Mouse (Mus musculus): ENCODE results near the gene Sdk1.

The Sdk1 gene

GRCm38 (mm10) chr5:141889766-141890165 is 648.5 kb downstream of the Sdk1 start:
- in situ Hi-C loops (cut with MboI, MseI): no loop called here

DNA sequence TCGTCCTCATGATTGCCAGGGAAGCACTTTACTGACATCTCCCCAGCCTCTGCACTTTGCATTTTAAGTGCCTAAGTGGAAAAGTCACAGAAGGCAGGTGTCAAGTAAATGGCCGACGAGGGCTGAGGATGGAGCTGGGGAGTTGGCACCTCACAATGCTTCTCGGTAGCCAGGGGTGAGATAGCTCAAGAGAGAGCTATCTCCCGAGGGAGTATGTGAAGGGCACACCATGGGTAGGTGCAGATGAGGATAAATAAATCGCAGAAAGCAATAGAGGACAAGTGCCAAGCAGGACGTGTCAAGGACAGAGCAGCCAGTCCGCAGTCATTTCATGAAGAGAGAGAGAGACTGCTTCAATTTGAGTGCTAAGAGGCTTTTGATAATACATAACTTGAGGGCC is 655.1 kb downstream of the Sdk1 start:
- in situ Hi-C loops (cut with MboI, MseI): no loop called here

GRCm38 (mm10) chr5:141897481-141897880 is 656.2 kb downstream of the Sdk1 start:
- in situ Hi-C loops (cut with MboI, MseI): no loop called here

- in situ Hi-C loops (cut with MboI, MseI): no loop called here
These were observed 658.5 kb downstream of the Sdk1 start for GRCm38 (mm10) chr5:141899751-141900150.

GRCm38 (mm10) chr5:141902544-141903250 is 661.4 kb downstream of the Sdk1 start:
- in situ Hi-C loops (cut with MboI, MseI): no loop called here

- in situ Hi-C loops (cut with MboI, MseI): no loop called here
These were observed 669.2 kb downstream of the Sdk1 start for GRCm38 (mm10) chr5:141910444-141910843.

GRCm38 (mm10) chr5:141910886-141911285 is 669.6 kb downstream of the Sdk1 start:
- in situ Hi-C loops (cut with MboI, MseI): no loop called here

- in situ Hi-C loops (cut with MboI, MseI): no loop called here
These were observed 671.6 kb downstream of the Sdk1 start for GRCm38 (mm10) chr5:141912881-141913280.

GRCm38 (mm10) chr5:141916954-141917353 is 675.7 kb downstream of the Sdk1 start:
- in situ Hi-C loops (cut with MboI, MseI): no loop called here

DNA sequence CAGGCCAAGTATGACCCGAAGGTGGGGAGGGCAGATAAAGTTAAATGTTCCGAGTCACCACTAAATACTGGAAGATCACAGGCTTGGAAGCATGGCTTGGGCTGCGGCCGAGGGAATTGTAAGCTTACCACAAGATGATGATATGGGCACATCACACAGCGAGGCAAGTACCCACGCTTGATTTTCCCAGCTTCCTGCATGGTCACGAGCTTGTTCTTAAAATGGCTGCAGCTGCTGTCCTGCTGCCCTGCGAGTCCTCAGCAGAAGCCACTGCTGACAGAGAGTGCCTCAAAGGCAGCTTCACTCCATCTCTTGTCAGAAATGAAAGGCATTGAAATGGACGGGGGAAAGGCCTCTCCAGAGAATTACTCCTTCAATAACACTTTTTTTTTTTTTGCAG is 697.7 kb downstream of the Sdk1 start:
- in situ Hi-C loops (cut with MboI, MseI): no loop called here

DNA sequence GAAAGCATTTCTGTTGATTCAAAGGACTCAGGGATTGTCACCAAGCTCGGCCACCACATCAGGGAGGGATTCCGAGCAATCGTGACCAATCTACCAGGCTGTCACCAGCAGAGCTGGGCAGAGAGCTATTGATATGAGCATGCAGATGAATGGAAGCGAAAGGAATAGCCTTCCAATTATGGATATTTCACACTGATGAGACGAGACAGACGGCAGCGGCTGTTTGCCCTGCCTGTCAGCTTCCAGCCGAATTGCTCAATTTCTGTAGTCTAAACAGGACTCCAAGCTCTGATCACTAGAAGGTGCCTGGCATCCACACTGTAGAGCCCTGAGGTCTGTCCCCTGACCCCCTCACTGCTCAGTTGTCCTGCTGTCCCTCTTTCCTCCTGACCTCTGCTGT is 699.3 kb downstream of the Sdk1 start:
- in situ Hi-C loops (cut with MboI, MseI): no loop called here

DNA sequence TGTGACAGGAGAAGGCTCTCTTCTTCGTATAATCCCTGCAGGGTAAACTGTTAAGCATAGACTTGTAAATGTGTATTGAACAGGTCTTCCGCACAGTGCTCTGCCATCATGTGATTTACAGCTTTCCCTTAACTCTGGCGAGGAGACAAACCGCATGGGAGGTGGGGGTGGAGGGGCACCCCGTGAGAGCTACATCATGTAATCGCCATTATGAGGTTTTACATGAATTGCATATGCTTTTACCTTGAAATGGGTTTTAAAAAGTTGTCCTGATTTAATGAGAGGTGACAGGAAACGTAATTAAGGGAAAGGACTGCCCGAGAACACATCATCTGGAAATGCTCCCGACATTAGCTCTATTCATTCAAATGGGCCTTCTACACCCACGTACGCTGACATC is 709.5 kb downstream of the Sdk1 start:
- in situ Hi-C loops (cut with MboI, MseI): no loop called here

DNA sequence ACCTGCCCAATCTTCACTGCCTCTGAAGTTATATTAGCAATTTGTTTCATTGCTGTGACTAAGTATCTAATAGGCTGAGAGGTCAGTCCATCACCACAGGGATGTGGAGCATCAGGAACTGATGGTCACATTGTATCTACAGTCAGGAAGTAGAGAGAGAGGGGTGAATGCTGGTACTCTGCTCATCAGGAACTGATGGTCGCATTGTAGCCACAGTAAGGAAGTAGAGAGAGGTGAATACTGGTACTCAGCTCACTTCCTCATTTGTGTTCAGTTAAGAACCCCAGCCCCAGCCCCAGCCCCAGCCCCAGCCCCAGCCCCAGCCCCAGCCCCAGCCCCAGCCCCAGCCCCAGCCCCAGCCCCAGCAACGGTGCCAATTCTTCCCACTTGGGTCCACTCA is 711.0 kb downstream of the Sdk1 start:
- in situ Hi-C loops (cut with MboI, MseI): no loop called here

DNA sequence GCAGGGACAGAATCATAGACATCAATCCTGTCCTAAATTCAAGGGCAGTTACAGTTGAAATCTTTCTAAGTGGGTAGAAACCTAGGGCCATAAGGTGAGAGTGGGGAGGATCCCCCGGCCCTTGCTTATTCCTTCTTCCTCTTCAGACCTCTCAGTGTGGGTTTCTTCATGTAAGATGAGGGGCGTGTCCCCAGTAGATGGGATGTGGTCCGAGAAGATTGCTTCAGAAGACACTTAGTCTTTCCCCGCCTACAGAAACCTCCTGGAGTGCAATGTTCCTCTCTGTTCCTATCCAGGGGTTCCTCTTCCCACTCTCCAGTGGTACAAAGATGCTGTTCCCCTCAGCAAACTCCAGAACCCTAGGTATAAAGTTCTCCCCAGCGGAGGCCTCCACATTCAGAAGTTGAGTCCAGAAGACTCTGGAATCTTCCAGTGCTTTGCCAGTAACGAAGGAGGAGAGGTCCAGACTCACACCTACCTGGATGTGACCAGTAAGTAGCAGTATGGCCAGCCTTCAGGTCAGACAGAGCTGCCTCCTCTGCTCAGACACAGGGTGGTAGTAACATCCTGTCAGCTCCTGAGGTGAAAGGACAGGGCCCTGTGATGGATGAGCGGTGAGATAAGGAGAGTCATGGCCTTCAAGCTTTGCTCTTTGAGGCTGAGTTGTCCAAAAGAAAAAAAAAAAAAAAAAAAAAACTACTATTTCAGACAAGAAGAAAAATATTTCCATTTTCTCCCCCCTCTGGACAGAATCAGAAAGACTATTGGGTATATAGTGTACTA is 711.6 kb downstream of the Sdk1 start:
- in situ Hi-C loops (cut with MboI, MseI): no loop called here

DNA sequence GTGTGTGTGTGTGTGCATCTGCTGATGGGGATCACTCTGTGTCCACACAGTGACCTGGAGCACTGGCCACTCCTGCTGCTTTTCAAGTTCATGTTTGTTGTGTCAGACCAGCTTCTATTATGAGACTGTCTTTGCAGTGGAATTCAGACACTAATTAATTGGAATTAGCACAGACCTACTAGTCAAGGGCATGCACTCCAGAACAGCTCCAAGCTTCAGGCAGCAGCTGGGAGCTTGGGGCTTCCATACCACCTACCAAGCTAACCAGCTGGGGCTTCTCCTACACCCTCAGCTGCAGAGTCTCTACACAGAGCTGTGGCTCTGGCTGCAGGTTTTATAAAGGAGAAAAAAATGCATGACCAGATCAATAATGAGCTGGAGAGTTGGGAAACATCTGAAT is 729.8 kb downstream of the Sdk1 start:
- in situ Hi-C loops (cut with MboI, MseI): no loop called here

DNA sequence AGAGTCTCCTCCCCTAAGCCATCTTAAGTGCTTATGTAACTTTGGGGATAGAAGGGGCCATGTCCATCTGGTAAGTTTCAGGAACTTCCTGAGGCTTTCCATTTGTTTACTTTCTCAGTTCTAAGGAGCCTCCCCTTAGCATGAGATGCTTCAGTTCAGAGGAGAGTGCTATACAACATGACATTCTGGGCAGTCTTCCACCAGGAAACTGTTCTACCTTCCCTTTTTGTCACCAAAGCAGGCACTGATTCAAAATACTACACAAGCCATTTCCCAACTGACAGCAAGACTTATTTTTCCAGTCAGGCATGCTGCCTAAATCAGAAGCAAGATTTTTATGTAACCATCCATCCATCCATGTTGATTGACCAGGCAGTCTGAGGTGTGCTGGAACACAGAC is 738.2 kb downstream of the Sdk1 start:
- in situ Hi-C loops (cut with MboI, MseI): loop anchor here (25.0 kb wide), 1 partner anchor 333 kb away; no protein-coding TSS in a partner anchor

GRCm38 (mm10) chr5:141980746-141981145 is 739.5 kb downstream of the Sdk1 start:
- in situ Hi-C loops (cut with MboI, MseI): loop anchor here (25.0 kb wide), 1 partner anchor 332 kb away; no protein-coding TSS in a partner anchor

DNA sequence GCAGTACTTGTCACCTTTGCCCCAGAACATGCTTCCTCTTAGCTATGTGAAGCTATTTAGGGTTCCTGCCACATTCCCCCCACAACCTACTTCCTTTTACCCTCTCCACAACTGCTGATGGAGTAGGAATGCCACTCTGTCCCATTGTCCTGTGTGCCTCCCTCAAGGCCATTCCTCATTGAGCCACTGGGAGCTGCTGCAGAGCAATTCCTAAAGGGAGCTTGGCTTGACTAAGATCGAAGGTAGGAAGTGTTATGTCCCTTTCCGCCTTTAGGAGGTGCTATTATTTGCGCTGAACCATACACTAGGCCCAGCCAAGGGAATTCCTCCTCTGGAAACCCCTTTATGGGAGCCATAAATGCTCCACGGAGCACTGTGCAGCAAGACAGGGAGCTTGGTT is 743.0 kb downstream of the Sdk1 start:
- in situ Hi-C loops (cut with MboI, MseI): loop anchor here (25.0 kb wide), 1 partner anchor 328 kb away; no protein-coding TSS in a partner anchor

DNA sequence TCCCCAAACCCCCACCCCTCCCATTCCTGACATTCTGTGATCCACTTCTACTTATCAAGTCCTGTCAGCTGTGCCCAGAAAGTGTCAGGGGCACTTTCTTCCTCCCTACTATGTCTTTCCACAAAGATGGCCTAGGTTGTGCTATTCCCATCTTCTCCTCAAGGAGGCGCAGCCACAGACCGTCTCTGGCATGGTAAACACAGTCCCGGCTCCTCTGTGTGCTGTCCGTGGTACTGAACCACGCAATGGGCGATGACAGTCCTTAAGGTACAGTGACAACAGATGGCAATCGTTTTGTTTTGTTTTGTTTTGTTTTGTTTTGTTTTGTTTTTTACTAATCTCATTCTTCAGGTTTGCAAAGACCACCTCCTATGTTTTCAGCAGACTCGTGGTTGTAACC is 743.7 kb downstream of the Sdk1 start:
- in situ Hi-C loops (cut with MboI, MseI): loop anchor here (25.0 kb wide), 1 partner anchor 327 kb away; no protein-coding TSS in a partner anchor

DNA sequence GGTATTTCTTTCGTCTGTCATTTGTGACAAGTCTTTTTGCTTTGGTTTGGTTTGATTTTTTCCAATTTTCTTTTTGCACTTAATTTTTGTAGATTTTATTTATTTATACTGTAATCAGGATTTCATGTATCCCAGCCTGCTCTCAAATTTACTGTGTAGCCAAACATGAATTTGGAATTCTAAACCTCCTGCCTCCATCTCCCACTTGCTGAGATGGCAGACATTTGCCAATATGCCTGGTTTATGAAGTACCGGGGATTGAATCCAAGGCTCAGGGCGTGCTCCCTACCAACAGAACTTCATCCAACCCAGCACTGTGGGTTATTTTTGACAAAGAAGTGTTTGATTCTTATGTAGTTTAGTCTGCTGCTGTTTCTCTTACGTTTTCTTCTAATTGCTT is 744.3 kb downstream of the Sdk1 start:
- in situ Hi-C loops (cut with MboI, MseI): loop anchor here (25.0 kb wide), 1 partner anchor 327 kb away; no protein-coding TSS in a partner anchor

GRCm38 (mm10) chr5:141987287-141987799 is 746.1 kb downstream of the Sdk1 start:
- in situ Hi-C loops (cut with MboI, MseI): loop anchor here (25.0 kb wide), 1 partner anchor 325 kb away; no protein-coding TSS in a partner anchor

DNA sequence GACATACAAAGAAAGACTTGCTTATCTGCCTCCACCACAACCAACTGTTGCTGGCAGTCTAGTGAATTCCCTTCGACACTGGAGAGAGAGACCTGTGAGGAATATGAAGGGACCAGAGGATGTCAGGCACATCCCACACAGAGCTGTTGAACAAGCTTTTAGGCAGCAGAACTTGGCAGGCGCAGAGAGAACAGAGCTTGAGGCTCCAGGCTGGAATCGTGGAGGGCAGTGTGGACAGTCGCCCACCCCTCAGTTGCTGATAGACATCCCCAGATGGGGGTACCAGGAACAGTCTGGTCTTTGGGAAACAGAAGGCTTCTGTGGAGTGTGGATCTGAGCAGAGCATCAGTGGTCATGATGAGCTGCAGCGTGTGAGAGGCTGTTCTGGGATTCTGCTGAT is 747.4 kb downstream of the Sdk1 start:
- in situ Hi-C loops (cut with MboI, MseI): loop anchor here (25.0 kb wide), 1 partner anchor 324 kb away; no protein-coding TSS in a partner anchor

All from T-helper 1 cell (primary cell).